Mouse (Mus musculus) erythroblast, embryonic 14.5 days (primary cell): ENCODE measurements around the gene Fam170b.

ENCODE experiments used
- GATA1 ChIP-seq: IDR thresholded peaks from 2 replicates; pipeline ENCODE4 v1.6.1; 2012; ENCODE audit warnings: low read length, inconsistent platforms, mixed read lengths
- TAL1 ChIP-seq: IDR thresholded peaks from 3 replicates; pipeline ENCODE4 v1.6.1; 2012; ENCODE audit warnings: low read length, inconsistent platforms, mixed read lengths

DNA sequence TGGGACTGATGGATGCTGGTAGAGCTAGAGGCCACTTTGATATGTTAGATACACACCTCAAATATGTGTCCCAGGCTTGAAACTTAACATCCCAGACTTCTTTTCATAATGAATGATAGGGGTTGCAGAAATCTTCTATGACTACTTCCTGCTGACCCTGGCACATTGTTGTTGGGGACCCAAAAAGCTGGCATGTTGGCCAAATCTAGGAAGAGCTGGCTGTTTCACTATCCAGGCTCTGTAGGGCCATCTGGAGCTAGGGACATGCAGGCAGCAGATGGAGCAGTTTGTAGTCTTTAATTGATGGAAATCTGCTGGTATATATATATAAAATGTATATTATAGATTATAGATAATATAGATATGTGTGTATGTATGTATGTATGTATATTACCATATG lies 8.3 kb downstream of the Fam170b start:
- TF ChIP-seq GATA1 (no peak), TAL1 (no peak)
